Mouse (Mus musculus): ENCODE measurements around the gene Depdc5. TPM values are rescaled to one million over a fixed set of nuclear protein-coding genes. Genes with fewer than 3 reads are reported as not detected.
"Not testable (repeated sequence)": the region's sequence is repeated elsewhere in the genome, so short reads cannot be mapped to it uniquely, and the experiment has no call there.

Depdc5 gene
- polyA plus RNA-seq, 1 experiment: 16.2 TPM

DNA sequence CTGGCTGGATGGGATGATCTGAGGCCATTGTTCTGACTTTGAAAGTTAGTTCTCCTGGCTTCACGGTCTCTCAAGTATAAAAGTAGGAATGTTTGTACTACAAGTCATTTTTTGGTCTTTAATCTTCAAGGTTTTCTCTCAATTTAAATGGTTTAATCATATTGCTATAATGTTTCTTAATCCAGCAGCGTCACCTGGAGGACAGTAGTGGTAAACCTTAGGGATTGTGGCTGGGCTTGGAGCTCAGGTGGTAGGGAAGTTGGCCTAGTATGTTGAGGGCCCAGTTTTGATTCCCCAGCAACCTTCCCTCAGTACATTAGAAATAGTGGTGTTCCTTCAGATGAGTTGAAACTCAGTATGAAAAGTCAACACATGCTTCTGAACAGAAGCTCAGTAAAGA lies 158.1 kb downstream of the Depdc5 start:
- peaks cover 26% of the 10 kb centered on the region for H3K4me1 ChIP-seq (ENCODE audit: control insufficient read depth, insufficient read depth, insufficient read length, low read length)
- H3K4me3 ChIP-seq (ENCODE audit: insufficient read depth, low read depth, low read length): no peak overlapping the region

DNA sequence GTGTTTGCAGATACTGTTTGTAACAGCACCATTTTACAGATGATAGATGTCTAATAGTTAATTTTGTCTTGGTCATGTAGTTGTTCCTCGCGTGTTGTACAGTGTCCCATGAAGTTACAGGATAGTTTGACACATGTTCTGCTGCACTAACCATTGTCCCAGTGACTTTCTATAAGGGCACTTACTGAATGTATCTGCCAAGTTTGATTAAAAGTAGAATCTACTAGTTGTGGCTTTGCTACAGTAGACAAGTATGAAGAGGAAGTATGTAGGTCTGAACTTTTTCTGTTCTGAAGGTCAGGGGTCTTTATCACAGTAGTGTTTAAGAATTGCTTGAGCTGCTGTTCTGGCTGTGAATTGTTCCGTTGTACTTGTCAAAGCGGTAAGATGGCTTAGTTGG lies 159.8 kb downstream of the Depdc5 start:
- H3K4me3 ChIP-seq (ENCODE audit: insufficient read depth, low read depth, low read length): no peak overlapping the region
- H3K27ac ChIP-seq (replicated peaks; ENCODE audit: low read depth, low read length): no peak overlapping the region
- peaks cover 19% of the 10 kb centered on the region for H3K4me1 ChIP-seq (ENCODE audit: control insufficient read depth, insufficient read depth, insufficient read length, low read length)

More for the DNA sequence above, 158.1 kb downstream of the Depdc5 start:
- no peak overlapping the region for H3K27ac ChIP-seq (replicated peaks; ENCODE audit: low read depth, low read length)

GRCm38 (mm10) chr5:33024474-33024873 lies 161.0 kb downstream of the Depdc5 start:
- no peak overlapping the region for H3K4me3 ChIP-seq (ENCODE audit: insufficient read depth, low read depth, low read length)
- H3K27ac ChIP-seq (replicated peaks; ENCODE audit: low read depth, low read length): peak overlapping the region; percentile 27; the same call in 1 of the 2 replicates
- peaks cover 19% of the 10 kb centered on the region for H3K4me1 ChIP-seq (ENCODE audit: control insufficient read depth, insufficient read depth, insufficient read length, low read length)

DNA sequence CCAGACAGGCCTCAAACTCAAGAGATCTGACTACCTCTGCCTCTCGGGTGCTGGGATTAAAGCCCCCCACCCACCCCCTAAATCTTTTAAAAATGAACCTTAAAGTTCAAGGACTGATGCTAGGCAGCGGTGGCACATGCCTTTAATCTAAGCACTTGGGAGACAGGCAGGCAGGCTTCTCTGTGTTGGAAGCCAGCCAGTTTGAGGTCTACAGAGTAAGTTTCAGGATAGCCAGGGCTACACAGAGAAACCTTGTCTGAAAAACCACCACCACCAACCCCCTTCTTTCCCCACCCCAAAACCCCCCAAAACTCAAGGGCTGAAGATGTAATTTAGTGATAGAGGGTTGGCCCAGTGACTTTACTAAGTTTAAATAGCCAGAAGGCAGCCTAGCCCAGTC lies 165.2 kb downstream of the Depdc5 start:
- no peak overlapping the region for H3K4me3 ChIP-seq (ENCODE audit: insufficient read depth, low read depth, low read length)
- peaks cover 13% of the 10 kb centered on the region for H3K4me1 ChIP-seq (ENCODE audit: control insufficient read depth, insufficient read depth, insufficient read length, low read length)
- H3K27ac ChIP-seq (replicated peaks; ENCODE audit: low read depth, low read length): no peak overlapping the region

- no peak overlapping the region for H3K27ac ChIP-seq (replicated peaks; ENCODE audit: low read depth, low read length)
- H3K4me3 ChIP-seq (ENCODE audit: insufficient read depth, low read depth, low read length): no peak overlapping the region
- no peaks in the 10 kb centered on the region for H3K4me1 ChIP-seq (ENCODE audit: control insufficient read depth, insufficient read depth, insufficient read length, low read length)
These were observed 167.1 kb downstream of the Depdc5 start for GRCm38 (mm10) chr5:33030425-33031175.

GRCm38 (mm10) chr5:33032036-33032773 lies 168.7 kb downstream of the Depdc5 start:
- Histone ChIP-seq H3K27ac (replicated peaks; ENCODE audit: low read depth, low read length) (no peak overlapping the region), H3K4me3 (ENCODE audit: insufficient read depth, low read depth, low read length) (no peak overlapping the region), H3K4me1 (ENCODE audit: control insufficient read depth, insufficient read depth, insufficient read length, low read length) (no peaks in the 10 kb centered on the region)

GRCm38 (mm10) chr5:33033121-33033520 lies 169.6 kb downstream of the Depdc5 start:
- no peak overlapping the region for H3K27ac ChIP-seq (replicated peaks; ENCODE audit: low read depth, low read length)
- H3K4me1 ChIP-seq (ENCODE audit: control insufficient read depth, insufficient read depth, insufficient read length, low read length): no peaks in the 10 kb centered on the region
- no peak overlapping the region for H3K4me3 ChIP-seq (ENCODE audit: insufficient read depth, low read depth, low read length)

DNA sequence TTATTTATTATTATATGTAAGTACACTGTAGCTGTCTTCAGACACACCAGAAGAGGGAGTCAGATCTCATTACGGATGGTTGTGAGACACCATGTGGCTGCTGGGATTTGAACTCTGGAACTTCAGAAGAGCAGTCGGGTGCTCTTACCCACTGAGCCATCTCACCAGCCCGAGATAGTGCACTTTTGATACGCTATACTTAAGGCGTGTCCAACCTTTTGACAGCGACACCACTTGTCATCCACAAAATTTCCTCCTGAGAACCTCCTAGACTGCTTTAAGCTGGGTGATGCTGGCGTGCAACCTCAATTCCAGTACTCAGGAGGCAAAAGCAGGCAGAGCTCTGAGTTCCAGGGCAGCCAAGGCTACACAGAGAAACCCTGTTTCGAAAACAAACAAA lies 170.1 kb downstream of the Depdc5 start:
- H3K27ac ChIP-seq (replicated peaks; ENCODE audit: low read depth, low read length); H3K4me1 ChIP-seq (ENCODE audit: control insufficient read depth, insufficient read depth, insufficient read length, low read length); H3K4me3 ChIP-seq (ENCODE audit: insufficient read depth, low read depth, low read length): not testable (repeated sequence)

DNA sequence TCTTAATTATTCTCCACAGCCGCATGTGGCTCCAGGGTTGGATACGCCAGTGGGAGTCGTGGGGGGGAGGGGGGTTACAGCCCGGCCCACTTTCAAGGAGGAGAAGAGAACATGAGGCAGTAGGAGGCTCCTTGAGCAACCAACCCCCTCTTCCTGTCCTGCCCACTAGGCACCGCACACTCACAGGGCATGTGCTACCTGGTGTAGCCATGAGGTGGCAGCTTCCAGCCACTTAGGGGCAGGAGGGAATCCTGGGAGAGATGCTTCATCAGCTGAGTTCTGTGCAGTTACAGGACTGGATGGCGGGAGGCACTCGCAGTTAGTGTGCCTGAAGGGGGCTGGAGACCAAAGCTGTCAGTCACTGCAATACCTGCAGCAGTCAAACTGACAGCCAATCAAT lies 170.6 kb downstream of the Depdc5 start:
- Histone ChIP-seq H3K27ac (replicated peaks; ENCODE audit: low read depth, low read length) (no peak overlapping the region), H3K4me1 (ENCODE audit: control insufficient read depth, insufficient read depth, insufficient read length, low read length) (no peaks in the 10 kb centered on the region), H3K4me3 (ENCODE audit: insufficient read depth, low read depth, low read length) (no peak overlapping the region)

DNA sequence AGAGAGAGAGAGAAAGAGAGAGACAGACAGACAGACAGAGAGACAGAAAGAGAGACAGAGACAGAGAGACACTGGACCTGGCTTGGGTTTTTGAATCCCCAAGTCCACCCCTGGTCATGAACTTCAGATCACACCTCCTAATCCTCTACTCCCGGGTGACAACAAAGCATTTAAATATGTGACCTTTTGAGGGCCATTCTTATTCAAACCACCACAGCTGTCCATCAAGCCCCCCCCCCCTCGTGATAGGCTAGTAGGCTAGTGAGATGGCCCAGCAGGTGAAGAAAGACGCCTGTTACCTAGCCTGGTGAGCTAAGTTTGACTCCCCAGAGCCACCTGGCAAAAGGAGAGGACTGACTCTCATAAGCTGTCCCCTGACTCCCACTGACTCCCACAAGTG lies 171.4 kb downstream of the Depdc5 start:
- no peak overlapping the region for H3K4me3 ChIP-seq (ENCODE audit: insufficient read depth, low read depth, low read length)
- H3K4me1 ChIP-seq (ENCODE audit: control insufficient read depth, insufficient read depth, insufficient read length, low read length): no peaks in the 10 kb centered on the region
- H3K27ac ChIP-seq (replicated peaks; ENCODE audit: low read depth, low read length): no peak overlapping the region

GRCm38 (mm10) chr5:33038656-33039509 lies 175.4 kb downstream of the Depdc5 start:
- Histone ChIP-seq H3K4me3 (ENCODE audit: insufficient read depth, low read depth, low read length) (no peak overlapping the region), H3K27ac (replicated peaks; ENCODE audit: low read depth, low read length) (no peak overlapping the region), H3K4me1 (ENCODE audit: control insufficient read depth, insufficient read depth, insufficient read length, low read length) (no peaks in the 10 kb centered on the region)

DNA sequence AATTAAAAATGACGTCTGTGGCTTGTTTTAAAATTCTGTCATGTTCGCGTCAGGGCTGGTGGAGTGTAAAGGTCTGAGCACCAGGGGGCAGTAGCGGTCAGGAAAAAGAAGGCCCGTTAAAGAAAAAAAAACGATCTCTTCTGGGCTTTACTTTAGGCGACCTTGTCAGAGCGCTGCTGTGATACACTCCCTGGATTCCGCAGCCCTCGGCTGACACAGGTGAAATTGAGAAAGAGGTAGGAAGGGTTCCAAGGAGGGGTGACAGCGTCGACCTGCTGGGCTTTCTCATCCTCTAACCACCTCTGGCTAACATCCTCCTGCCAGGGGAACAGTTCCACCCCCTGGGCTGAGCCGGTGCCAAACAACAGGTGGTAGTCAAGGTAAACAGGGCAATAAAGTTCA lies 176.0 kb downstream of the Depdc5 start:
- H3K27ac ChIP-seq (replicated peaks; ENCODE audit: low read depth, low read length): no peak overlapping the region
- H3K4me3 ChIP-seq (ENCODE audit: insufficient read depth, low read depth, low read length): no peak overlapping the region
- no peaks in the 10 kb centered on the region for H3K4me1 ChIP-seq (ENCODE audit: control insufficient read depth, insufficient read depth, insufficient read length, low read length)

DNA sequence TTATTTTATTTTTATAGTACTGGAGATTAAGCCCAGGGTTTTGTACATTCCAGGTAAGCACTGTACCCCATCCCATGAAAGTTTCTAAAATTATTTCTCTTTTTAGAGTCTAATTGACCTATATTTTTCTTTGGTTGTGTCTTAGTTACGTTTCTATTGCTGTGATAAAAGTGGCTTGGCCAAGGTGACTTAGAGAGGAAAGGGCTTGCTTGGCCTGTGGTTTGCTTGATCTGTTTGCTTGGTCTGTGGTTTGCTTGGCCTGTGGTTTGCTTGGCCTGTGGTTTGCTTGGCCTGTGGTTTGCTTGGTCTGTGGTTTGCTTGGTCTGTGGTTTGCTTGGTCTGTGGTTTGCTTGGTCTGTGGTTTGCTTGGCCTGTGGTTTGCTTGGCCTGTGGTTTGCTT lies 177.2 kb downstream of the Depdc5 start:
- H3K4me3 ChIP-seq (ENCODE audit: insufficient read depth, low read depth, low read length); H3K27ac ChIP-seq (replicated peaks; ENCODE audit: low read depth, low read length); H3K4me1 ChIP-seq (ENCODE audit: control insufficient read depth, insufficient read depth, insufficient read length, low read length): not testable (repeated sequence)

DNA sequence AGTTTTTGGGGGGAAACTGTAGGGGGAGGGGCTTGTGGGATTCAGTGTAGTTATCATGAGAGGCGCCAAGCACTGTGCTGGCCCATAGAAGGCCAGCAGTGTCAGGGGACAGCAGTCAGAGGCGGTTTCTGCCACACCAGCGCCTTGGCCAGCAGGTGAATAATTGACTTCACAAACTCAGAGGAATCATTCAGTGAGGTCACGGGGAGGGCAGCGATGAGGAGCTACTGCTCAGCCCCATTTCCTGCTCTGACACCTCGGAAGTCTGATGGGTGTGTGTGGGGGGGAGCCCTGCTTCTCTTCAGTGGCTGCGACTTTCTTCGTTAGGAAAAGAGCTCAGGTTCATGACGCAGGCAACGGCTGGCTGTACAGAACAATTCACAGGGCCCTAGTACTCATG lies 179.9 kb downstream of the Depdc5 start:
- Histone ChIP-seq H3K4me1 (ENCODE audit: control insufficient read depth, insufficient read depth, insufficient read length, low read length) (no peaks in the 10 kb centered on the region), H3K27ac (replicated peaks; ENCODE audit: low read depth, low read length) (no peak overlapping the region), H3K4me3 (ENCODE audit: insufficient read depth, low read depth, low read length) (no peak overlapping the region)

All from brown adipose tissue, adult 24 weeks (tissue).